Mouse (Mus musculus) left cerebral cortex, postnatal 25 days (tissue): Measurements from ENCODE around the gene Nr4a1. TPM values are rescaled to one million over a fixed set of nuclear protein-coding genes. Genes with fewer than 3 reads are reported as not detected.
A peak's percentile ranks its signal among the peaks of the same experiment; 100 is the strongest.

ENCODE experiments used
- DNase-seq, 2 experiments: peaks; one replicate each; pipeline ENCODE4 v3.0.0; 2022; ENCODE audit warnings: low spot score in 2 of 2, mixed read lengths in 1 of 2
- intact Hi-C: fragments of 180-260 bp; cut with DNase I; formaldehyde crosslinking; loops from one replicate; pipeline ENCODE4 v1.15.1; 2025
- total RNA-seq, 2 experiments: library from RNA; stranded (reverse); gene quantifications; 2 replicates each; pipeline ENCODE4 v1.2.3; 2021

The Nr4a1 gene
- total RNA-seq, result 100 to 1,000 TPM; 111 to 133 TPM

- intact Hi-C loops, result no loop called here
- peak; percentile 84 to 89 for DNase-seq
These were observed at the start of gene Nr4a1 for GRCm38 (mm10) chr15:101253886-101254795. Nr4a1 (plus strand) TSS chr15:101254269.

- no peak for DNase-seq
- intact Hi-C loops, result no loop called here
These were observed 49.3 kb upstream of the Nr4a1 start for GRCm38 (mm10) chr15:101204781-101205180.

- intact Hi-C loops, result no loop called here
- peak; percentile 58 to 64 for DNase-seq
These were observed 43.8 kb upstream of the Nr4a1 start for GRCm38 (mm10) chr15:101210228-101210627.

DNA sequence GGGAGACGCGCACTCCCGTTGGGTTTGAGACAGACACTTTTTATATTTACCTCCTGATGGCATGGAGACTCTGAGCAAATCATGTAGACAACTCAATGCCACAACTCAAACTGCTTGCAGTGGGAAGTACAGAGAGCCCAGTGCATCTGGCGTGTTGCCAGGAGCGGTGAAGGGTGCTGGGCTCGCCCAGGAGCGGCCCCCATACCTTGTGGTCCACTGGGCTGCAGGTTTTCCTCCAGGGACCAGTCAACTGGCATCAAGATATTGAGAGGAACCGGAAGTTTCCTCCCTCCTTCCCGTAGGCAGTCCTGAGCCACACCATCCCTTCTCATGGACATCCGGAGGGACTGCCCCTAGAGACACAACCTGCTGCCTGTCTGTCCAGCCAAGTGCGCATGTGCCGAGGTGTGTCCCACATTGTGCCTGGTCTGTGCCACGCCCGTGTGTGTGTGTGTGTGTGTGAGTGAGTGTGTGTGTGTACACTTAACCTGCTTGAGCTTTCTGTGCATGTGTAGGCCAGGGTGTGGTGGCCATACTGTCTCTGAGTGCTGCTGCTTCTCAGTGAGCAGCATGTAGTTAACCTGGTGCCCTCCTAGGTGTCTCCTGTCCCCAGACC, 43.0 kb upstream of the Nr4a1 start:
- no peak for DNase-seq

DNA sequence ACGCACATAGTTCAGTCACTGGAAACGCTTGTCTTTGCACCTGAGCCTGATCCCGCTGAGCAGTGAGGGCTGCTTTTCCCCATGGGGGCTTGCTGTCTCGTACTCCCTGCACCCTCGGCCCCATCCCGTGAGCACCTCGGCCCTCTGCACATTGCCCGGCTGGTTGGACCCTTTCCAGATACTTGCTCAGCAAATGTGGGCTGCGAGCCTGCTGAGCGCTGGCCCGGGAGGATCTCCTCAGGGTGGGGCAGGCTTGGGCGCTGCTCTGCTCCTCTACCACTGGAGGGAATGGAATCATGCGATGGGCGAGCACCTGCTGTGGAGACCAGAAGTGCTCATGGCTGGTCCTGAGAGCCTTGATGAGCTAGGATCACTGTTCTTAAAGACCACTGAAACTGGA, 41.6 kb upstream of the Nr4a1 start:
- no peak for DNase-seq
- intact Hi-C loops, result no loop called here

More for the DNA sequence above, 43.0 kb upstream of the Nr4a1 start:
- intact Hi-C loops, result no loop called here

- DNase-seq, result no peak
- intact Hi-C loops, result no loop called here
These were observed 38.9 kb upstream of the Nr4a1 start for GRCm38 (mm10) chr15:101215136-101215535.

DNA sequence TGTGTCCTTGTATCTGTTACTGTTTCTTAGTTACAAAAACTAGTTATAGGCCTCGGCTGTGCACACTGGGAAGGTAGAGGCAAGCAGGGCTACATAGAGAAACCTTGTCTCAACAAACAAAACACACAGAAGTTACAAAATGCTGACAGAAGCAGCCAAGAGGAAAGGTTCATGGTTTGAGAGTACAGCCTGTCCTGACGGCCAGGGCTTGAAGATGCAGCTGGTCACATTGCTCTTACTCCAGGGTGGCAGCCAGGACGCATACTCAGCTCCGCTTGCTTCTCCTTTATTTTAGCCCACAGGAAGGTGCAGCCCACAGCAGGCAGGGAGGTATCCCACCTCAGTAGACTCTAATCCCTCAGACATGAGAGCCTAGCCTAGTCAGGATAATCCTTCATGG, 38.0 kb upstream of the Nr4a1 start:
- intact Hi-C loops, result no loop called here
- DNase-seq, result no peak

DNA sequence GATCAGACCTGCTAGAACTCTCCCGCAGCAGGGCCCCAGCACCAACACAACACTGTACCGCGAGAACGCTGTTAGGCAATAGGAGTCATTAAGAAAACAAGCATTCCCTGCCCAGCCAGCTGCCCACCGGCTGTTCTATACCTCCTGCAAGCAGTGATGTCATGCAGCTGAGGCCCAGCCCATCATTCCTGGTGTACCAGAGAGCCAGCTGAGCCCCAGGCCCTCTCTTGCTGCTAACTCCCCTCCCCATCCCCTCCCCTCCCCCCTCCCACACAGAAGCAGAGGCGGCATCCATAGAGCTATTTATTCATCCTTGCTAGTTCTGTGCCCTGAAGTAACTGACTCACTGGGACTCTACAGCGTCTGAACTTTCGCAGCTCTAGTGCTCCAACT, 33.2 kb upstream of the Nr4a1 start:
- DNase-seq, result no peak
- intact Hi-C loops, result loop anchor here (1.0 to 10.0 kb wide), 4 partner anchors 19 to 854 kb away; partner anchors contain the start of gene Eif4b

DNA sequence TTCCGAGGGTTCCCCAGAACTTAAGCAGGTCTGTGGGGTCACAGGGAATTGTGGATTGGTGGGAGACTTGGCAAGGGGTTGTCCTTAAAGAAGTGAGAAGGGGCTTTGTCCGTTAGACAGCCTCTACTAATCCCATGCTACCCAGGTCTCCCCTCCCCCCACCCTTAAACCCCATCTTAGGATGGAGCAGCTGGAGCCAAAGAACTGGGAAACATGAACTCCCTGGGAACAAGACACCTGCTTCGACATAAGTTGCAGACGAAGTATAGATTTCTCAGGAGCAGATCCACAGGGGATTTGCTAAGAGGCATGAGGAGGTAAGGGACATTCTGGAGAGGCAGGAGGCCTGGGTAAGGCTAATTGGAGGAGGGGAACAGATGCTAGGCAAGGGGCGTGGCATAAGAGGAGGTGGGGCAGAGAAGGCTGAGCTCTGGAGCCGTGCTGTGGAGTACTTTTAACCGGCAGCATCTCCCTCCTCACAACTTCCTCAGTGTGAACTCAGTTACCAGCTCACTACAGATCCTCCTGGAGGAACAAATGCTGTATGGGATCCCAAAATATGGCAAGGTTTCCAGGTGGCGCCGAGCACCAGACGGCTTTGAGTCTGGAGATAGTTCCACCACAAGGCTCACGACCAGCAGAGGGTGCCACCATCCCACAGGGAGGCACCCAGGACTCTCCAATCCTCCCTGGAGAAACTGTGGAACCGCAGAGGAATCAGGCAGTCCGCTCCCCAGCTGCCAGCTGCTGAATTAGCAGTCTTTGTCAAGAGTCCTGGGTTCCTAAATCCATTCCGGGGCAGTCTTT, 32.6 kb upstream of the Nr4a1 start:
- intact Hi-C loops, result loop anchor here (1.0 to 10.0 kb wide), 4 partner anchors 19 to 853 kb away; partner anchors contain the start of gene Eif4b
- DNase-seq, result peak; percentile 89 to 96

DNA sequence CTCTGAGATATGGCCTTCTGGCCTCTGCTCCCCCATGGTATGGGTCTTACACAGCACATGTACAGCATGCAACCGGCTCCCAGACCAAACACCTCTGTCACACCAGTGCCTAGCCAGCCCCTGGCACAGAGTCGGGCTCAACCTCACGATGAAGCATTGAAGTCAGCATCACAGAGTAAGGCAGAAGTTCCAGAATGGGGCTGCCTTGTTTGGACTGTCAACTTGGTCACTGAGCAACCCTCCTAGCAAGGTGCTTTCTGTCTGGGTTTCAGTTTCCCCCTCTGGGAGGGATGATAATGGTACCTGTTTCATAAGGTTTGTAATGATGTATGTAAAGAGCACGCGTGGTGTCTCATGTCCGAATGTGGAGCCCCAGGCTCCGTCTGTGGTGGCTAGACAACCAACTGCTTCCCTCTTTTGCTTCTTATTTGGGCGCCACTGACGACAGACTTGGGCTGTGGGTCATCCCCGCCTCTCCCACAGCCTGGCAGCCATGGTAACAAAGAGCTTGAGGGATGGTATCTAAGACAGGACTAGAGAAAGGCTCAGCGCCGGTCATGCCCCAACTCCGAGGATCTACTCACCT, 31.1 kb upstream of the Nr4a1 start:
- intact Hi-C loops, result loop anchor here (5.0 to 10.0 kb wide), 2 partner anchors 89 to 852 kb away; partner anchors contain the start of gene Eif4b
- DNase-seq, result peak; percentile 46 to 80

DNA sequence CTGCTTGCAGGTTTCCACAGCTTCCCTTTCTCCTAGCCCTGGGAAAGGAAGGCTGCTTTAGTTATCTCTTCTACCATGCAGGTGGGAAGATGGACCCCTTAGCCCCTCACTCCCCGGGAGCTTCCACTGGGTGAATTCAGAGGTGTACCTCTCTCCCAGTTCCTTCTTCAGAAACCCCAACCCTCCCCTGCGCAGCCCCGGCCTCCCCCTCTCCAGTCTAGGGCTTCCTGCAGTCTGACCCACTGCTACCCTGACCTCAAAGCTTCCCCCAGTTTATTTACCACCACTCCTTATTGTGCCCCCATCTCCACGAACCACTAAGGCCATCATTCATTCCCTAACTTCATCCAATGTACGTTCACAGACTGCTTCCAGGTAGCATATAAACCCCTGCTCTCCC, 30.5 kb upstream of the Nr4a1 start:
- DNase-seq, result no peak
- intact Hi-C loops, result loop anchor here (5.0 to 10.0 kb wide), 2 partner anchors 89 to 851 kb away; partner anchors contain the start of gene Eif4b

GRCm38 (mm10) chr15:101224006-101224906, 29.8 kb upstream of the Nr4a1 start, which contains the start of gene Grasp:
Grasp (plus strand) TSS chr15:101224188.
- intact Hi-C loops, result loop anchor here (1.0 to 10.0 kb wide), 4 partner anchors 11 to 851 kb away; partner anchors contain the start of gene Eif4b
- DNase-seq, result peak; percentile 88 to 94

DNA sequence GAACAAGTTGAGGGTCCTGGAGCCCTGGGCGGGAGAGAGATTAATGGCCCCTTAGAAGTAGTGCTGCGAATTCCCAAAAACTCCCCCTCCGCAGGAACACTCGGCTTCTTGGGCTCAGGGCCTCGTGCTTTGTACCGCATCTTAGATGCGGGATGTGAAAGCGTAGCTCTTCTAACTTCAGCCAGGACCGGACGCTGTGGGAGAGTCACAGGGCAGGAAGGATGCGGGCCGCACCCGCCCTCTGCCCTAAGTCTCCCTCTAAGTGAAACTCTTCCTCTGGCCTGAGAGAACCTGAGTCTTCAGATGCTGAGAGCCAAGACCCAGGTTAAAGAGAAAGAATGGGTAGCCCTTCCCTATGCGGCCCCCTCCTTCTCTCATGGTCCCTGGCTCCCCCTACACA, 29.1 kb upstream of the Nr4a1 start:
- no peak for DNase-seq
- intact Hi-C loops, result loop anchor here (1.0 to 10.0 kb wide), 4 partner anchors 10 to 850 kb away; partner anchors contain the start of gene Eif4b

GRCm38 (mm10) chr15:101227971-101228370, 26.1 kb upstream of the Nr4a1 start:
- intact Hi-C loops, result loop anchor here (10.0 kb wide), 1 partner anchor 847 kb away; the partner anchor contains the start of gene Eif4b
- DNase-seq, result no peak

DNA sequence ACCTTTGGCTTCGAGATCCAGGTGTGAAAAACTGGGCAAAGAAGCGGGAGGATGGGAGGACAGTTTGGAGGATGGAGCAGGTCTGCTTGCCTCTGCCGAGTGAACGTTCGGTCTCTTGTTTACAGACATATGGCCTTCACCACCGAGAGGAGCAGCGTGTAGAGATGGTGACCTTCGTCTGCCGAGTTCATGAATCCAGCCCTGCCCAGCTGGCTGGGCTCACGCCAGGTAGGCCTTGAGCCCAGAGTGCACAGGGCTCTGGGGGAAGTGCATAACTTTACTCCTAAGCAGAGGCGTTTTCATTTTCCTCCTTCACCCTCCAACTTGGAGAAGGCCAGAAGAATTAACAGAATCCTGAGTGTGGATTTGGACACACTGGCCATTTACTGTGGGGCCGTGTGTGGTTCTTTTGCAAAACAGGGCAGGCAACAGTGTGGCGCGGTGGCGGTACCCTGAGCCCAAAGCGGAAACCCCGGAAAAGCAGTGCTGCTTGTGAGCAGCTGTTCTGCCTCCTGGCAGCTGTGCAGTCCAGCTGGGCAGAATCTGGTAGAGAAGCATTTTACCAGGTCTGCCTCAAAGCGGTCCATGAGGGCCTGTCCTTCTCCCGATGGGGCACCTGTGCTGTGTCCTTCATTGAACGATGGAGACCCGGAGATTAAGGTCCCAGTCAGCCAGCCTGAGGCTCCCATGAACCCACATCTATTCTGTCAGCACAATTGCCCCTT, 25.0 kb upstream of the Nr4a1 start:
- intact Hi-C loops, result loop anchor here (10.0 kb wide), 1 partner anchor 846 kb away; the partner anchor contains the start of gene Eif4b
- DNase-seq, result no peak

DNA sequence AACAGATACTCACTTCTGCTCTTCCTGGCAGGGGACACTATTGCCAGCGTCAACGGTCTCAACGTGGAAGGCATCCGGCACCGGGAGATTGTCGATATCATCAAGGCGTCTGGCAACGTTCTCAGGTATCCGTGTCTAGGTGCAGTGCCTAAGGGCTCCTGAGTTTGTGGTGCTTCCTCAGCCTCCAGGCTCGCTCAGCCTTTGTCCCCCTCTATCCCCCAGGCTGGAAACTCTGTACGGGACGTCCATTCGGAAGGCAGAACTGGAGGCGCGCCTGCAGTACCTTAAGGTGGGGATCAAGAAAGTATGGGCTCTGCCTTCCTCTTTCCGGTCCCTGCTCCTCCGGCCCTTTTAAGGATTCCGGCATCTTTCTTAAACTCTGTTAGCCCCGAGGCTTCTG, 23.6 kb upstream of the Nr4a1 start:
- intact Hi-C loops, result loop anchor here (10.0 kb wide), 1 partner anchor 754 kb away; no protein-coding TSS in a partner anchor
- no peak for DNase-seq

DNA sequence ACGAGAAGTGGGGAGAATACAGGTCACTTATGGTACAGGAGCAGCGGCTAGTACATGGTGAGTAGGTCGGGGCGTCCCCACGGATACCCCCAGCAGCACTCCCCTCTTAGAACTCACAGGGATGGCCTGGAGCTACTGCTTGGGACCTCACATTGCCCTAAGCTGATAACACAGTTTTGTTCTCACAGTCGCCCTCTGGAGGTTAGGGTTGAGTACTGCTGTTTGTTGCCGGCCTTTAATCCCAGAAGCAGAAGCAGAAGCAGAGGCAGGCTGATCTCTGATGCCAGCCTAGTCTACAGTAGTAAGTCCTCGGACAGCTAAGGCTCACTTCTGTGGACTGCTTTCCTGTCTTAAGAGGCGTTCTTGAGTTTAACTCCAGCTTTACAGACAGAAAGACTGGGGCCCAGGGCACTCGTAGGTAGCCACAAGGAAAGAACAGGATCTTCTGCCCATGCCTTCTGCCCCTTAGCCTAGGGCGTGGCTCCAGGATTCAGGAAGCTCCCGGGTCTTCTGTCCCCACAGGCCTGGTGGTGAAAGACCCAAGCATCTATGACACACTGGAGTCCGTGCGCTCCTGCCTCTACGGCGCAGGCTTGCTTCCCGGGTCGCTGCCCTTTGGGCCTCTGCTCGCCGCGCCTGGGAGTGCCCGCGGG, 22.9 kb upstream of the Nr4a1 start:
- intact Hi-C loops, result loop anchor here (10.0 kb wide), 1 partner anchor 754 kb away; no protein-coding TSS in a partner anchor
- DNase-seq, result no peak
